Mouse (Mus musculus): ENCODE results near the gene Gad1.

DNA sequence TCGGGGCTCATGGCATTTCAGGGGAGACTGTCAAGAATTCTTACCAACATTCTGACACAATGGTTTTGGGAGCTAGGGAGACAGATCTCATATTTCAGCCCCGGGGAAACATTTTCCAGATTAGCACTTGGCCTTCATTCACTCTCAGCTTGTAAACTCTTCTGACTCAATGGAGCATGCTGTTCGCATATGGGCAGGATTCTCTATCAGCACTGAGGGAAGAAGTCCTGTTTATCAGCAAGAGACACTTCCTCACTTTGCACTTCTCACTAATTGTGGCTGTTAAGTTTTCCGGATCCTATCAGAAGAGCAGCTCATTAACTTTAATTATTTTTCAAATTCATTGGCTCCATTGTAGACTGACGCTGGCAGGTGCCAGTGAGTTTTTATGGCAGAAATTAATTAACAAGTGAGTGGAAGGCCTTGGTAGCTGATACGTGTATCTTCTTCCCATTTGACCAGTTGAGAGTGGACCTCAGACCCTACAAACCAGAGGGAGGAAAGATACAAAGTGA is 92.5 kb downstream of the Gad1 start:
- TF ChIP-seq CTCF (IDR thresholded peaks at IDR 0.05; ENCODE audit: control insufficient read depth, insufficient read depth, low read length) (no peak), POLR2A (IDR thresholded peaks at IDR 0.05; ENCODE audit: borderline replicate concordance, control insufficient read depth, low read depth, low read length) (no peak)
